Mouse (Mus musculus): ENCODE data around the gene Casz1. TPM values are rescaled to one million over a fixed set of nuclear protein-coding genes. Genes with fewer than 3 reads are reported as not detected.

Casz1 gene
- total and polyA plus RNA-seq, 3 experiments = 0.02 to 0.27 TPM; not detected in 1

DNA sequence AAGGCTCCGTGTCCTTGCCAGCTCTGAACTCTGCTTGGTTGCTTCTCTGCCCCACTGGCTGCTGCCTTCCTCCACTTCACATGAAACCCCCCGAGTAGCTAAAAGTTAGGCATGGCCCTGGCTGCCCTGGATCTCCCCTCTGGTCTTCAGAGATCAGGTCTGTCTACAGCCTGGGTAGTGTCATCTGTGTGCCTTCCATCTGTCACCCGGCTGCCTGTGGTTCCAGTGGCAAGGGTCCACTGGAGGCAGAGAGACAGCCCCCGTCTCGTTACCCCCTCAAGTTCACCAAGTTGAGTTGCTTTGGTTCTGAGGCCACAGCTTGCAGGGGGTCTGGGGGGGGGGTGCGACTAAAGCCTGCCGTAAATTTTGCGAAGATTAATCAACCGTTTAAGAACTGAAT lies 6.5 kb downstream of the Casz1 start:
- no peak for ATAC-seq (ENCODE audit: extremely low read depth, insufficient number of reproducible peaks, low FRiP score, poor library complexity, severe bottlenecking)
- no peak for DNase-seq (ENCODE audit: low spot score)
- Histone ChIP-seq H3K4me1 (ENCODE audit: insufficient read depth, low read depth, low read length) (no peaks in the 10 kb centered on the region), H3K9me3 (replicated peaks) (no peaks in the 10 kb centered on the region), H3K27me3 (ENCODE audit: insufficient read depth, low read length) (peaks cover 7% of the 10 kb centered on the region; the same call in 1 of the 2 replicates), H3K4me3 (ENCODE audit: low read depth, low read length) (no peak overlapping the region), H3K36me3 (replicated peaks) (no peaks in the 10 kb centered on the region)
- TF ChIP-seq TAL1 (conservative IDR thresholded peaks at IDR 0.05; ENCODE audit: low read depth, low read length) (no peak), CTCF (IDR thresholded peaks at IDR 0.05; ENCODE audit: low read depth, low read length) (no peak), GATA2 (IDR thresholded peaks at IDR 0.05; ENCODE audit: borderline replicate concordance, low read depth, low read length) (no peak), POLR2AphosphoS5 (IDR thresholded peaks at IDR 0.05; ENCODE audit: insufficient replicate concordance, low read depth, low read length) (no peak), GATA1 (IDR thresholded peaks at IDR 0.05; ENCODE audit: borderline replicate concordance, low read length) (no peak)

GRCm38 (mm10) chr4:148811940-148812339 lies 7.7 kb downstream of the Casz1 start:
- TF ChIP-seq GATA1 (IDR thresholded peaks at IDR 0.05; ENCODE audit: borderline replicate concordance, low read length) = no peak
- TF ChIP-seq GATA2 (IDR thresholded peaks at IDR 0.05; ENCODE audit: borderline replicate concordance, low read depth, low read length) = no peak
- TF ChIP-seq POLR2AphosphoS5 (IDR thresholded peaks at IDR 0.05; ENCODE audit: insufficient replicate concordance, low read depth, low read length) = no peak
- no peak for TF ChIP-seq CTCF (IDR thresholded peaks at IDR 0.05; ENCODE audit: low read depth, low read length)
- TF ChIP-seq TAL1 (conservative IDR thresholded peaks at IDR 0.05; ENCODE audit: low read depth, low read length) = no peak
- no peak overlapping the region for H3K4me3 ChIP-seq (ENCODE audit: low read depth, low read length)
- H3K36me3 ChIP-seq (replicated peaks) = no peaks in the 10 kb centered on the region
- ATAC-seq (ENCODE audit: extremely low read depth, insufficient number of reproducible peaks, low FRiP score, poor library complexity, severe bottlenecking) (no peak), DNase-seq (ENCODE audit: low spot score) (no peak)
- H3K9me3 ChIP-seq (replicated peaks) = no peaks in the 10 kb centered on the region
- H3K27me3 ChIP-seq (ENCODE audit: insufficient read depth, low read length) = peaks cover 2% of the 10 kb centered on the region; the same call in 1 of the 2 replicates
- H3K4me1 ChIP-seq (ENCODE audit: insufficient read depth, low read depth, low read length) = no peaks in the 10 kb centered on the region

- Histone ChIP-seq H3K27me3 (ENCODE audit: insufficient read depth, low read length) (no peaks in the 10 kb centered on the region; the same call in 1 of the 2 replicates), H3K9me3 (replicated peaks) (no peaks in the 10 kb centered on the region), H3K4me1 (ENCODE audit: insufficient read depth, low read depth, low read length) (no peaks in the 10 kb centered on the region), H3K4me3 (ENCODE audit: low read depth, low read length) (no peak overlapping the region), H3K36me3 (replicated peaks) (no peaks in the 10 kb centered on the region)
- TF ChIP-seq CTCF (IDR thresholded peaks at IDR 0.05; ENCODE audit: low read depth, low read length) = no peak
- no peak for TF ChIP-seq GATA1 (IDR thresholded peaks at IDR 0.05; ENCODE audit: borderline replicate concordance, low read length)
- no peak for TF ChIP-seq GATA2 (IDR thresholded peaks at IDR 0.05; ENCODE audit: borderline replicate concordance, low read depth, low read length)
- TF ChIP-seq TAL1 (conservative IDR thresholded peaks at IDR 0.05; ENCODE audit: low read depth, low read length) = no peak
- no peak for TF ChIP-seq POLR2AphosphoS5 (IDR thresholded peaks at IDR 0.05; ENCODE audit: insufficient replicate concordance, low read depth, low read length)
- ATAC-seq (ENCODE audit: extremely low read depth, insufficient number of reproducible peaks, low FRiP score, poor library complexity, severe bottlenecking) = no peak
- no peak for DNase-seq (ENCODE audit: low spot score)
Measured at GRCm38 (mm10) chr4:148813247-148813646, 9.0 kb downstream of the Casz1 start.

- Histone ChIP-seq H3K36me3 (replicated peaks) (no peaks in the 10 kb centered on the region), H3K27me3 (ENCODE audit: insufficient read depth, low read length) (no peaks in the 10 kb centered on the region; the same call in 1 of the 2 replicates), H3K4me3 (ENCODE audit: low read depth, low read length) (no peak overlapping the region), H3K4me1 (ENCODE audit: insufficient read depth, low read depth, low read length) (no peaks in the 10 kb centered on the region), H3K9me3 (replicated peaks) (no peaks in the 10 kb centered on the region)
- DNase-seq (ENCODE audit: low spot score) = no peak
- TF ChIP-seq CTCF (IDR thresholded peaks at IDR 0.05; ENCODE audit: low read depth, low read length) = no peak
- TF ChIP-seq GATA1 (IDR thresholded peaks at IDR 0.05; ENCODE audit: borderline replicate concordance, low read length) = no peak
- no peak for TF ChIP-seq GATA2 (IDR thresholded peaks at IDR 0.05; ENCODE audit: borderline replicate concordance, low read depth, low read length)
- TF ChIP-seq TAL1 (conservative IDR thresholded peaks at IDR 0.05; ENCODE audit: low read depth, low read length) = no peak
- TF ChIP-seq POLR2AphosphoS5 (IDR thresholded peaks at IDR 0.05; ENCODE audit: insufficient replicate concordance, low read depth, low read length) = no peak
- ATAC-seq (ENCODE audit: extremely low read depth, insufficient number of reproducible peaks, low FRiP score, poor library complexity, severe bottlenecking) = no peak
Measured at GRCm38 (mm10) chr4:148816556-148816955, 12.3 kb downstream of the Casz1 start.

- no peak overlapping the region for H3K4me3 ChIP-seq (ENCODE audit: low read depth, low read length)
- H3K9me3 ChIP-seq (replicated peaks) = no peaks in the 10 kb centered on the region
- no peaks in the 10 kb centered on the region for H3K4me1 ChIP-seq (ENCODE audit: insufficient read depth, low read depth, low read length)
- TF ChIP-seq CTCF (IDR thresholded peaks at IDR 0.05; ENCODE audit: low read depth, low read length) = no peak
- TF ChIP-seq POLR2AphosphoS5 (IDR thresholded peaks at IDR 0.05; ENCODE audit: insufficient replicate concordance, low read depth, low read length) = no peak
- no peak for TF ChIP-seq TAL1 (conservative IDR thresholded peaks at IDR 0.05; ENCODE audit: low read depth, low read length)
- TF ChIP-seq GATA2 (IDR thresholded peaks at IDR 0.05; ENCODE audit: borderline replicate concordance, low read depth, low read length) = no peak
- no peak for TF ChIP-seq GATA1 (IDR thresholded peaks at IDR 0.05; ENCODE audit: borderline replicate concordance, low read length)
- no peak for DNase-seq (ENCODE audit: low spot score)
- H3K36me3 ChIP-seq (replicated peaks) = no peaks in the 10 kb centered on the region
- no peak for ATAC-seq (ENCODE audit: extremely low read depth, insufficient number of reproducible peaks, low FRiP score, poor library complexity, severe bottlenecking)
- no peaks in the 10 kb centered on the region; the same call in 1 of the 2 replicates for H3K27me3 ChIP-seq (ENCODE audit: insufficient read depth, low read length)
Measured at GRCm38 (mm10) chr4:148818161-148818560, 13.9 kb downstream of the Casz1 start.

DNA sequence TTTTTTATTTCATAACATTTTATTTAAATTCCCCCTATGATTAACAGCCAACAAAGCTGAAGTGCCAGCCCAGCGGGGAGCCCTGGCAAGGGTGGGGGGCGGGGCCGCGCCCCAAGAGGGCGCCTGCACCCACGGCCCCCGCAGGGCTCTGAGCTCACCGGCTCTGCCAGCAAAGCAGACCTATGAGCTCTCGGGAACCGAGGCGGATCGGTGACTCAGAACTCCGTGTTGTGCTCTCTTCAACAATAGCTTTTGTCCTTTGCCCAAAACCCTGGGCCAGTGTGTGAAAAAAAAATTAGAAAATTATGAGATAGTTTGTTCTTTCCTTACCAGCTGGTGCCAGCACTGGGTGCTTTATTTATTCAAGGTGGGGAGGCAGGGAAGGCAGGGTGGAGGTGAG lies 15.9 kb downstream of the Casz1 start:
- Histone ChIP-seq H3K36me3 (replicated peaks) (no peaks in the 10 kb centered on the region), H3K4me3 (ENCODE audit: low read depth, low read length) (no peak overlapping the region), H3K27me3 (ENCODE audit: insufficient read depth, low read length) (no peaks in the 10 kb centered on the region; the same call in 1 of the 2 replicates), H3K9me3 (replicated peaks) (no peaks in the 10 kb centered on the region), H3K4me1 (ENCODE audit: insufficient read depth, low read depth, low read length) (no peaks in the 10 kb centered on the region)
- no peak for TF ChIP-seq GATA2 (IDR thresholded peaks at IDR 0.05; ENCODE audit: borderline replicate concordance, low read depth, low read length)
- TF ChIP-seq CTCF (IDR thresholded peaks at IDR 0.05; ENCODE audit: low read depth, low read length) = no peak
- no peak for TF ChIP-seq GATA1 (IDR thresholded peaks at IDR 0.05; ENCODE audit: borderline replicate concordance, low read length)
- no peak for TF ChIP-seq TAL1 (conservative IDR thresholded peaks at IDR 0.05; ENCODE audit: low read depth, low read length)
- no peak for TF ChIP-seq POLR2AphosphoS5 (IDR thresholded peaks at IDR 0.05; ENCODE audit: insufficient replicate concordance, low read depth, low read length)
- no peak for ATAC-seq (ENCODE audit: extremely low read depth, insufficient number of reproducible peaks, low FRiP score, poor library complexity, severe bottlenecking)
- no peak for DNase-seq (ENCODE audit: low spot score)
